24 mouse cellular contexts compared by ENCODE assay signal in genomic region chr11:72464821-72465220, GRCm38 (mm10). TPM values are rescaled to one million over a fixed set of nuclear protein-coding genes. Genes with fewer than 3 reads are reported as not detected.
"Had no signal": no experiment of that assay in that cellular context is flagged by ENCODE, and none has a peak within 500 bp of the region (broad histone marks: within the 10 kb centered on the region; RNA-seq: fewer than 3 reads in every experiment).

No protein-coding gene starts in this region.

- ATAC-seq: liver, embryonic 12.5 days had no signal

- H3K36me3 ChIP-seq: limb, embryonic 10.5 days; limb, embryonic 13.5 days; lung, embryonic 15.5 days; stomach, embryonic 15.5 days had no signal

- H3K27ac ChIP-seq: kidney, postnatal 0 days; limb, embryonic 10.5 days; limb, embryonic 13.5 days; liver, embryonic 12.5 days; liver, embryonic 15.5 days; stomach, embryonic 15.5 days had no signal

- H3K4me2 ChIP-seq: limb, embryonic 13.5 days; liver, embryonic 12.5 days; liver, embryonic 15.5 days; midbrain, embryonic 11.5 days; stomach, embryonic 15.5 days had no signal

- H3K4me3 ChIP-seq: limb, embryonic 10.5 days; limb, embryonic 13.5 days; liver, embryonic 12.5 days; liver, embryonic 15.5 days; lung, embryonic 15.5 days; megakaryocyte, embryonic 14.5 days; stomach, embryonic 15.5 days had no signal

- H3K9me3 ChIP-seq: limb, embryonic 10.5 days; limb, embryonic 13.5 days; liver, embryonic 12.5 days; liver, embryonic 15.5 days; lung, embryonic 15.5 days; megakaryocyte, embryonic 14.5 days; stomach, embryonic 15.5 days had no signal

- H3K27me3 ChIP-seq: limb, embryonic 13.5 days; liver, embryonic 12.5 days; liver, embryonic 15.5 days; lung, embryonic 15.5 days; megakaryocyte, embryonic 14.5 days; stomach, embryonic 15.5 days had no signal

- H3K9ac ChIP-seq: limb, embryonic 13.5 days; liver, embryonic 12.5 days; liver, embryonic 15.5 days; lung, embryonic 15.5 days; stomach, embryonic 15.5 days had no signal

- DNase-seq: kidney, adult 9 months; kidney, postnatal 25 days; liver; lung, adult 18-20 months; lung, postnatal 10 days; lung, postnatal 36 days; midbrain, embryonic 14.5 days; right cerebral cortex, postnatal 25 days; spleen, adult 18-20 months; thymus, postnatal 25 days had no signal

RNA-seq across cellular contexts. Expression of gene Ggt6, which starts 29.5 kb away (rescaled TPM):
- total RNA-seq: layer of hippocampus, postnatal 10 days; left cerebral cortex, postnatal 25 days had no signal
- polyA plus RNA-seq: liver, embryonic 12.5 days; midbrain, embryonic 11.5 days; midbrain, embryonic 14.5 days; midbrain, postnatal 0 days; neural tube, embryonic 11.5 days; neural tube, embryonic 14.5 days had no signal
